Mouse (Mus musculus): Measurements from ENCODE around the gene Kcnq5. TPM values are rescaled to one million over a fixed set of nuclear protein-coding genes. Genes with fewer than 3 reads are reported as not detected.

Kcnq5 gene
- polyA plus RNA-seq, 1 experiment from 2014 or later = 1.3 TPM

DNA sequence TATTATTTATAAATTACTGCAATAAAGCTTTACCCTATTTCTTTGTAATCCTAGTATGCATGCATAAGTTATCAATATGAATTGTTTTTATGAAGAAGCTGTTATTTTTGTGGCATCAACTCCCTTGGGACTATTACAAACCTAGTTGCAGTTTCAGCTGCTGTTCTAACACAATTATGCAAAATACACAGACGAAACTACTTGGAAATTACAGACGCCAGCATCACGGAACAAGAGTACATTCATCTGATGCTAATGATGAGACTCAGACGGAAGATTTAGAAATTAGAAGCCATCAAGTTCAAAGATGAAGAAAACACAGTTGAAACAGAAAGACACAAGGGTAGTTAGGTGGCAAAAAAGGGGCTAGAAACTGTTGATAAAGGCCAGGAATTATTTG, 310.9 kb downstream of the Kcnq5 start:
- DNase-seq (ENCODE audit: low spot score) = no peak
- H3K9ac ChIP-seq (ENCODE audit: low read depth, low read length) = no peak overlapping the region
- no peaks in the 10 kb centered on the region for H3K9me3 ChIP-seq (ENCODE audit: control insufficient read depth, low read length)
- WGBS = 54% methylated on average over 4 of the region's 4 CpGs
- H3K4me1 ChIP-seq (replicated peaks; ENCODE audit: control insufficient read depth, insufficient read depth, low read length) = no peaks in the 10 kb centered on the region
- no peak overlapping the region for H3K4me3 ChIP-seq (ENCODE audit: low read depth, low read length)
- H3K36me3 ChIP-seq (ENCODE audit: control insufficient read depth, insufficient read depth, low read length) = no peaks in the 10 kb centered on the region
- no peak overlapping the region for H3K4me2 ChIP-seq (replicated peaks; ENCODE audit: low read depth, low read length)
- H3K27me3 ChIP-seq (ENCODE audit: control insufficient read depth, insufficient read depth, low read length) = no peaks in the 10 kb centered on the region
- no peak overlapping the region for H3K27ac ChIP-seq (ENCODE audit: low read depth, low read length)
- no peak for ATAC-seq (ENCODE audit: low FRiP score)

- DNase-seq (ENCODE audit: low spot score) = no peak
- WGBS = 73% methylated on average over 2 of the region's 2 CpGs
- no peak overlapping the region for H3K27ac ChIP-seq (ENCODE audit: low read depth, low read length)
- H3K36me3 ChIP-seq (ENCODE audit: control insufficient read depth, insufficient read depth, low read length) = no peaks in the 10 kb centered on the region
- no peaks in the 10 kb centered on the region for H3K9me3 ChIP-seq (ENCODE audit: control insufficient read depth, low read length)
- no peak for ATAC-seq (ENCODE audit: low FRiP score)
- H3K4me1 ChIP-seq (replicated peaks; ENCODE audit: control insufficient read depth, insufficient read depth, low read length) = no peaks in the 10 kb centered on the region
- H3K4me2 ChIP-seq (replicated peaks; ENCODE audit: low read depth, low read length) = no peak overlapping the region
- H3K9ac ChIP-seq (ENCODE audit: low read depth, low read length) = no peak overlapping the region
- no peaks in the 10 kb centered on the region for H3K27me3 ChIP-seq (ENCODE audit: control insufficient read depth, insufficient read depth, low read length)
- no peak overlapping the region for H3K4me3 ChIP-seq (ENCODE audit: low read depth, low read length)
These were observed 326.3 kb downstream of the Kcnq5 start for GRCm38 (mm10) chr1:21635406-21635805.

- no peaks in the 10 kb centered on the region for H3K9me3 ChIP-seq (ENCODE audit: control insufficient read depth, low read length)
- no peak overlapping the region for H3K9ac ChIP-seq (ENCODE audit: low read depth, low read length)
- no peaks in the 10 kb centered on the region for H3K4me1 ChIP-seq (replicated peaks; ENCODE audit: control insufficient read depth, insufficient read depth, low read length)
- ATAC-seq (ENCODE audit: low FRiP score) (no peak), DNase-seq (ENCODE audit: low spot score) (no peak)
- H3K36me3 ChIP-seq (ENCODE audit: control insufficient read depth, insufficient read depth, low read length) = no peaks in the 10 kb centered on the region
- H3K4me2 ChIP-seq (replicated peaks; ENCODE audit: low read depth, low read length) = no peak overlapping the region
- 68% methylated on average over 1 of the region's 1 CpGs for WGBS
- no peak overlapping the region for H3K4me3 ChIP-seq (ENCODE audit: low read depth, low read length)
- H3K27ac ChIP-seq (ENCODE audit: low read depth, low read length) = no peak overlapping the region
- H3K27me3 ChIP-seq (ENCODE audit: control insufficient read depth, insufficient read depth, low read length) = no peaks in the 10 kb centered on the region
These were observed 327.7 kb downstream of the Kcnq5 start for GRCm38 (mm10) chr1:21634013-21634412.

GRCm38 (mm10) chr1:21622455-21622854, 339.3 kb downstream of the Kcnq5 start:
- 76% methylated on average over 2 of the region's 2 CpGs for WGBS
- Histone ChIP-seq H3K4me3 (ENCODE audit: low read depth, low read length) (no peak overlapping the region), H3K9ac (ENCODE audit: low read depth, low read length) (no peak overlapping the region), H3K4me1 (replicated peaks; ENCODE audit: control insufficient read depth, insufficient read depth, low read length) (no peaks in the 10 kb centered on the region), H3K36me3 (ENCODE audit: control insufficient read depth, insufficient read depth, low read length) (no peaks in the 10 kb centered on the region), H3K4me2 (replicated peaks; ENCODE audit: low read depth, low read length) (no peak overlapping the region), H3K9me3 (ENCODE audit: control insufficient read depth, low read length) (no peaks in the 10 kb centered on the region), H3K27me3 (ENCODE audit: control insufficient read depth, insufficient read depth, low read length) (no peaks in the 10 kb centered on the region), H3K27ac (ENCODE audit: low read depth, low read length) (no peak overlapping the region)
- no peak for DNase-seq (ENCODE audit: low spot score)
- ATAC-seq (ENCODE audit: low FRiP score) = no peak

DNA sequence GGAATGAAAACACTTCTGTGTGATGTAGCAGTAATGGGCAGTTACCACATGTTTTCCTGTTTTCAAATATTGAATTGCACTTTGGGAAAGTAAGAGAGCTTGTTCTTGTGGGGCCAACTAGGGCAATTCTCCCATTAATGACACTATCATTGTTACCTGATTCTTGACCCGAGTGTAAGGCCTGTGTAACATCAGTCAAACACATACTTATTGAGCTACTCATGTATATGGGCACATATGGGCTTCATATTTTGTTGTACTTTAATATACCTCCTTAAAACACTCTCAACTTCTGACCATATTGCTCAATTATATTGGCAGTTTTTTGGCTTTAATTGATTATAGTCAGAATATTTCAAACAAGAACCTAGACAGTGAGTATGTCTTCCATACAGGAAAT, 339.7 kb downstream of the Kcnq5 start:
- H3K4me2 ChIP-seq (replicated peaks; ENCODE audit: low read depth, low read length) = no peak overlapping the region
- no peaks in the 10 kb centered on the region for H3K9me3 ChIP-seq (ENCODE audit: control insufficient read depth, low read length)
- H3K9ac ChIP-seq (ENCODE audit: low read depth, low read length) = no peak overlapping the region
- no peak overlapping the region for H3K4me3 ChIP-seq (ENCODE audit: low read depth, low read length)
- H3K27ac ChIP-seq (ENCODE audit: low read depth, low read length) = no peak overlapping the region
- no peak for DNase-seq (ENCODE audit: low spot score)
- WGBS = 69% methylated on average over 1 of the region's 1 CpGs
- H3K4me1 ChIP-seq (replicated peaks; ENCODE audit: control insufficient read depth, insufficient read depth, low read length) = no peaks in the 10 kb centered on the region
- ATAC-seq (ENCODE audit: low FRiP score) = no peak
- no peaks in the 10 kb centered on the region for H3K27me3 ChIP-seq (ENCODE audit: control insufficient read depth, insufficient read depth, low read length)
- no peaks in the 10 kb centered on the region for H3K36me3 ChIP-seq (ENCODE audit: control insufficient read depth, insufficient read depth, low read length)

- Histone ChIP-seq H3K27ac (ENCODE audit: low read depth, low read length) (no peak overlapping the region), H3K9ac (ENCODE audit: low read depth, low read length) (no peak overlapping the region), H3K4me3 (ENCODE audit: low read depth, low read length) (no peak overlapping the region), H3K36me3 (ENCODE audit: control insufficient read depth, insufficient read depth, low read length) (no peaks in the 10 kb centered on the region), H3K4me2 (replicated peaks; ENCODE audit: low read depth, low read length) (no peak overlapping the region), H3K9me3 (ENCODE audit: control insufficient read depth, low read length) (no peaks in the 10 kb centered on the region), H3K27me3 (ENCODE audit: control insufficient read depth, insufficient read depth, low read length) (no peaks in the 10 kb centered on the region), H3K4me1 (replicated peaks; ENCODE audit: control insufficient read depth, insufficient read depth, low read length) (no peaks in the 10 kb centered on the region)
- DNase-seq (ENCODE audit: low spot score) (no peak), ATAC-seq (ENCODE audit: low FRiP score) (no peak)
- WGBS = 89% methylated on average over 3 of the region's 3 CpGs
These were observed 343.0 kb downstream of the Kcnq5 start for GRCm38 (mm10) chr1:21618712-21619111.

GRCm38 (mm10) chr1:21616666-21617065, 345.1 kb downstream of the Kcnq5 start:
- ATAC-seq (ENCODE audit: low FRiP score) (no peak), DNase-seq (ENCODE audit: low spot score) (no peak)
- H3K36me3 ChIP-seq (ENCODE audit: control insufficient read depth, insufficient read depth, low read length) = no peaks in the 10 kb centered on the region
- H3K4me2 ChIP-seq (replicated peaks; ENCODE audit: low read depth, low read length) = no peak overlapping the region
- no peaks in the 10 kb centered on the region for H3K4me1 ChIP-seq (replicated peaks; ENCODE audit: control insufficient read depth, insufficient read depth, low read length)
- no peak overlapping the region for H3K9ac ChIP-seq (ENCODE audit: low read depth, low read length)
- 67% methylated on average over 4 of the region's 4 CpGs for WGBS
- H3K27ac ChIP-seq (ENCODE audit: low read depth, low read length) = no peak overlapping the region
- H3K4me3 ChIP-seq (ENCODE audit: low read depth, low read length) = no peak overlapping the region
- no peaks in the 10 kb centered on the region for H3K27me3 ChIP-seq (ENCODE audit: control insufficient read depth, insufficient read depth, low read length)
- H3K9me3 ChIP-seq (ENCODE audit: control insufficient read depth, low read length) = no peaks in the 10 kb centered on the region

GRCm38 (mm10) chr1:21613933-21614332, 347.8 kb downstream of the Kcnq5 start:
- 79% methylated on average over 2 of the region's 2 CpGs for WGBS
- no peak for ATAC-seq (ENCODE audit: low FRiP score)
- no peak overlapping the region for H3K4me2 ChIP-seq (replicated peaks; ENCODE audit: low read depth, low read length)
- H3K4me3 ChIP-seq (ENCODE audit: low read depth, low read length) = no peak overlapping the region
- H3K36me3 ChIP-seq (ENCODE audit: control insufficient read depth, insufficient read depth, low read length) = no peaks in the 10 kb centered on the region
- no peak overlapping the region for H3K27ac ChIP-seq (ENCODE audit: low read depth, low read length)
- no peaks in the 10 kb centered on the region for H3K9me3 ChIP-seq (ENCODE audit: control insufficient read depth, low read length)
- H3K4me1 ChIP-seq (replicated peaks; ENCODE audit: control insufficient read depth, insufficient read depth, low read length) = no peaks in the 10 kb centered on the region
- H3K9ac ChIP-seq (ENCODE audit: low read depth, low read length) = no peak overlapping the region
- no peak for DNase-seq (ENCODE audit: low spot score)
- no peaks in the 10 kb centered on the region for H3K27me3 ChIP-seq (ENCODE audit: control insufficient read depth, insufficient read depth, low read length)

- ATAC-seq (ENCODE audit: low FRiP score) = no peak
These were observed 357.7 kb downstream of the Kcnq5 start for GRCm38 (mm10) chr1:21604003-21604402.

More at GRCm38 (mm10) chr1:21604003-21604402, 357.7 kb downstream of the Kcnq5 start:
- Histone ChIP-seq H3K4me2 (replicated peaks; ENCODE audit: low read depth, low read length) (no peak overlapping the region), H3K27ac (ENCODE audit: low read depth, low read length) (no peak overlapping the region), H3K9me3 (ENCODE audit: control insufficient read depth, low read length) (no peaks in the 10 kb centered on the region), H3K9ac (ENCODE audit: low read depth, low read length) (no peak overlapping the region), H3K36me3 (ENCODE audit: control insufficient read depth, insufficient read depth, low read length) (no peaks in the 10 kb centered on the region), H3K27me3 (ENCODE audit: control insufficient read depth, insufficient read depth, low read length) (no peaks in the 10 kb centered on the region), H3K4me1 (replicated peaks; ENCODE audit: control insufficient read depth, insufficient read depth, low read length) (no peaks in the 10 kb centered on the region), H3K4me3 (ENCODE audit: low read depth, low read length) (no peak overlapping the region)
- no peak for DNase-seq (ENCODE audit: low spot score)
- 79% methylated on average over 4 of the region's 4 CpGs for WGBS

Data from hindbrain, embryonic 11.5 days (tissue).